Comparison of ENCODE assay signal across 8 mouse cellular contexts in the genomic region with DNA sequence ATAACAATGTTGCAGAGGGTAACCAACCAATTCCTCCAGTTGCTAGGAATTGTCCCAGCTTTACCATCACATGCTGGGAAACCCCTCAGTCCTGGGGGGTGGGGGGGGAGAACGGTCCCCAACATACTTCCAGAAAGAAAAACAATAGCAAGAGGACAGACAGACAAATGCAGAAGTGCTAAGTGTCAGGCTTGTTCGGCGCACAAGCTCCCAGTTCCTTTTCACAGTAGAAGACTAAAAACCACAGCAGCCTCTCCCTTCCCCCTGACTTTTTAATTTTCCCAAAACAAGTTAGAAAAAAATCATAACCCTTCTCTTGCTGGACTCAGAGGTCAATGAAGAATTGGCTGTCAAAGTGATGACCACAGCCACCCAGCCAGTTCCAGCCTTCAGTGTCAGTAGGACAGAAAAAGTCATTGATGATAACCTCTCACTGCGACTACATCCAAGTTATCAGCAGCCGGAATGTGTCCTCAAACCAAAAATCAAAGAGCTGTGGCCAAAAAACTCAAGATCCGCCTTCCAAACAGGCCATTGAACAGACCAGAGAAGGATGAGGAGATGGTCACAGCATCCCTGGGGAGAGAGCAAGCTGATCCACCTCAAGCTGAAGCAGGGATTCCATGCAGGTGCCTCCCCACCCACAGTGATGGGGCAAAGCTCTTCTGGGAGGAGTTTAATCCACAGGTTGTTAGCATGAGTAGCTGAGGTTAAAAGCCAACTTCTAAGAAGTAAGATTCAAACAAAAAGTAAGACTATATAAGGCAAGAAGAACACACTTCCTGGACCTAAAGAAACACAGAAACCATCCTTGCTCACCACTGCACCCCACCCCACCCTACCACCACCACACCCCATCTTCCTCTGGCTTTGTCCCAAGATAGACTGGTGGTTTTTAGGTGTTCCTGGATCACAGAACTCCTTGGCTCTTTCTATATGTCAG. TPM values are rescaled to one million over a fixed set of nuclear protein-coding genes. Genes with fewer than 3 reads are reported as not detected.
A peak's percentile ranks its signal among the peaks of the same experiment; 100 is the strongest.
DNase-seq lines count a peak whose midpoint lies in the region; ATAC-seq lines count a peak whose summit lies in the region.

No protein-coding gene starts in this region.

- peaks cover 9% of the 10 kb centered on the region; the same call in 1 of the 2 replicates for H3K4me1 ChIP-seq in hindbrain, embryonic 14.5 days (replicated peaks; ENCODE audit: control insufficient read depth, insufficient read depth, low read length)
- no peaks in the 10 kb centered on the region for H3K4me1 ChIP-seq in hindbrain, embryonic 11.5 days (replicated peaks; ENCODE audit: control insufficient read depth, insufficient read depth, low read length)
- peaks cover 32% of the 10 kb centered on the region for H3K4me1 ChIP-seq in embryonic facial prominence, embryonic 15.5 days
- H3K4me1 ChIP-seq in midbrain, embryonic 16.5 days (ENCODE audit: control insufficient read depth, insufficient read depth, low read length) = peaks cover 18% of the 10 kb centered on the region

- no peak overlapping the region for H3K9ac ChIP-seq in hindbrain, embryonic 14.5 days
- no peak overlapping the region for H3K9ac ChIP-seq in hindbrain, embryonic 11.5 days (ENCODE audit: low read depth, low read length)
- no peak overlapping the region for H3K9ac ChIP-seq in embryonic facial prominence, embryonic 15.5 days
- no peak overlapping the region for H3K9ac ChIP-seq in midbrain, embryonic 16.5 days (ENCODE audit: low read depth, low read length)

- no peaks in the 10 kb centered on the region for H3K9me3 ChIP-seq in hindbrain, embryonic 14.5 days (ENCODE audit: control insufficient read depth, low read length)
- no peaks in the 10 kb centered on the region for H3K9me3 ChIP-seq in hindbrain, embryonic 11.5 days (ENCODE audit: control insufficient read depth, low read length)
- no peaks in the 10 kb centered on the region for H3K9me3 ChIP-seq in embryonic facial prominence, embryonic 15.5 days (replicated peaks)
- H3K9me3 ChIP-seq in midbrain, embryonic 16.5 days (replicated peaks; ENCODE audit: control insufficient read depth, low read length, poor library complexity, severe bottlenecking) = no peaks in the 10 kb centered on the region

- WGBS in hindbrain, embryonic 14.5 days = 91% methylated on average over 6 of the region's 6 CpGs
- WGBS in hindbrain, embryonic 11.5 days = 86% methylated on average over 6 of the region's 6 CpGs
- WGBS in embryonic facial prominence, embryonic 15.5 days = 80% methylated on average over 6 of the region's 6 CpGs
- 90% methylated on average over 6 of the region's 6 CpGs for WGBS in midbrain, embryonic 16.5 days

- ATAC-seq in hindbrain, embryonic 14.5 days (ENCODE audit: low FRiP score) = no peak
- no peak for ATAC-seq in hindbrain, embryonic 11.5 days (ENCODE audit: low FRiP score)
- ATAC-seq in embryonic facial prominence, embryonic 15.5 days (ENCODE audit: insufficient number of reproducible peaks, low FRiP score, low TSS enrichment, low read depth) = no peak
- ATAC-seq in midbrain, embryonic 16.5 days = no peak

- H3K4me3 ChIP-seq in hindbrain, embryonic 14.5 days (replicated peaks; ENCODE audit: low read length) = no peak overlapping the region
- no peak overlapping the region for H3K4me3 ChIP-seq in hindbrain, embryonic 11.5 days (ENCODE audit: low read depth, low read length)
- H3K4me3 ChIP-seq in embryonic facial prominence, embryonic 15.5 days (replicated peaks) = peak overlapping the region; percentile 78
- no peak overlapping the region for H3K4me3 ChIP-seq in midbrain, embryonic 16.5 days (ENCODE audit: low read depth, low read length)

- H3K4me2 ChIP-seq in hindbrain, embryonic 14.5 days (replicated peaks) = 0 out of 2 replicates have a peak overlapping the region, but pooled peaks have one; percentile 74
- no peak overlapping the region for H3K4me2 ChIP-seq in hindbrain, embryonic 11.5 days (replicated peaks; ENCODE audit: low read depth, low read length)
- H3K4me2 ChIP-seq in embryonic facial prominence, embryonic 15.5 days (replicated peaks) = peak overlapping the region; percentile 87
- peak overlapping the region; percentile 57 for H3K4me2 ChIP-seq in midbrain, embryonic 16.5 days (ENCODE audit: low read length)

- no peak for DNase-seq in hindbrain, embryonic 14.5 days (ENCODE audit: low spot score)
- DNase-seq in hindbrain, embryonic 11.5 days (ENCODE audit: low spot score) = no peak
- DNase-seq in CD4-positive, CD25-positive, alpha-beta regulatory T cell, adult 2 months (ENCODE audit: low read depth, low spot score) = peak; percentile 70
- DNase-seq in urinary bladder, postnatal 25 days (ENCODE audit: low spot score) = no peak
- DNase-seq in gastrocnemius, postnatal 4 days (ENCODE audit: low spot score in 2 of 2) = no peak
- DNase-seq in cerebellum, postnatal 10 days = no peak

- H3K27ac ChIP-seq in hindbrain, embryonic 14.5 days = no peak overlapping the region
- no peak overlapping the region for H3K27ac ChIP-seq in hindbrain, embryonic 11.5 days (ENCODE audit: low read depth, low read length)
- H3K27ac ChIP-seq in embryonic facial prominence, embryonic 15.5 days (replicated peaks) = no peak overlapping the region; the same call in 1 of the 2 replicates
- no peak overlapping the region for H3K27ac ChIP-seq in midbrain, embryonic 16.5 days (ENCODE audit: low read length)

- H3K36me3 ChIP-seq in hindbrain, embryonic 14.5 days (replicated peaks; ENCODE audit: control insufficient read depth, insufficient read depth) = no peaks in the 10 kb centered on the region
- H3K36me3 ChIP-seq in hindbrain, embryonic 11.5 days (ENCODE audit: control insufficient read depth, insufficient read depth, low read length) = no peaks in the 10 kb centered on the region
- no peaks in the 10 kb centered on the region for H3K36me3 ChIP-seq in embryonic facial prominence, embryonic 15.5 days
- no peaks in the 10 kb centered on the region for H3K36me3 ChIP-seq in midbrain, embryonic 16.5 days (ENCODE audit: control insufficient read depth, insufficient read depth, low read length)

- H3K27me3 ChIP-seq in hindbrain, embryonic 14.5 days (ENCODE audit: control insufficient read depth, insufficient read depth, low read length) = no peaks in the 10 kb centered on the region
- no peaks in the 10 kb centered on the region for H3K27me3 ChIP-seq in hindbrain, embryonic 11.5 days (ENCODE audit: control insufficient read depth, insufficient read depth, low read length)
- no peaks in the 10 kb centered on the region for H3K27me3 ChIP-seq in embryonic facial prominence, embryonic 15.5 days
- H3K27me3 ChIP-seq in midbrain, embryonic 16.5 days (ENCODE audit: control insufficient read depth, insufficient read depth, low read depth, low read length) = no peaks in the 10 kb centered on the region

RNA-seq across cellular contexts. Expression of gene Ankrd44, which starts 2.5 kb away (rescaled TPM):
- 30.0 and 31.0 TPM in 2 replicates for polyA plus RNA-seq in hindbrain, embryonic 14.5 days (2014; fragmentation: Nextera tagmentation; extraction: Ambion mirVana)
- polyA plus RNA-seq in hindbrain, embryonic 11.5 days (2014; fragmentation: Nextera tagmentation; extraction: Ambion mirVana) = 15.1 and 19.4 TPM in 2 replicates
- 22.9 and 23.1 TPM in 2 replicates for polyA plus RNA-seq in embryonic facial prominence, embryonic 15.5 days (2015; fragmentation: Nextera tagmentation; extraction: Ambion mirVana)
- polyA plus RNA-seq in midbrain, embryonic 16.5 days (2015; fragmentation: Nextera tagmentation; extraction: Ambion mirVana) = 29.9 and 31.4 TPM in 2 replicates
- 10 to 100 TPM; 26.3 to 29.3 TPM for total RNA-seq in gastrocnemius, postnatal 4 days (2021)
